Mouse (Mus musculus): ENCODE results near the gene Timm9. TPM values are rescaled to one million over a fixed set of nuclear protein-coding genes. Genes with fewer than 3 reads are reported as not detected.

Gene Timm9
- 65.8 and 74.5 TPM in 2 replicates for polyA plus RNA-seq (2015; fragmentation: Nextera tagmentation; extraction: Ambion mirVana)

- H3K4me3 ChIP-seq (replicated peaks) = peak within 1 kb of the TSS; percentile 92
- H3K9ac ChIP-seq = peak within 1 kb of the TSS; percentile 89
- peak; percentile 84 for ATAC-seq (ENCODE audit: low read depth)
- WGBS (ENCODE audit: insufficient replicate concordance) = 1% methylated on average over 52 of the region's 52 CpGs
- H3K27me3 ChIP-seq = no peaks in the 10 kb centered on the region
- peak within 1 kb of the TSS; percentile 97 for H3K4me2 ChIP-seq
- peak; percentile 76 for DNase-seq
- H3K9me3 ChIP-seq (replicated peaks) = no peaks in the 10 kb centered on the region
- H3K27ac ChIP-seq = peak within 1 kb of the TSS; percentile 83
- peaks cover 36% of the 10 kb centered on the region for H3K36me3 ChIP-seq
- H3K4me1 ChIP-seq (replicated peaks) = peaks cover 34% of the 10 kb centered on the region
Measured at GRCm38 (mm10) chr12:71136130-71136973, at the start of gene Timm9, which contains the start of gene 2700049A03Rik. TSS of gene Timm9 (minus strand) at chr12:71136684. TSS of gene 2700049A03Rik (plus strand) at chr12:71136848.

- H3K4me1 ChIP-seq (replicated peaks) = no peaks in the 10 kb centered on the region
- H3K27ac ChIP-seq = no peak overlapping the region
- 88% methylated on average over 4 of the region's 4 CpGs for WGBS (ENCODE audit: insufficient replicate concordance)
- DNase-seq (no peak), ATAC-seq (ENCODE audit: low read depth) (no peak)
- H3K9ac ChIP-seq = no peak overlapping the region
- peaks cover 36% of the 10 kb centered on the region for H3K36me3 ChIP-seq
- H3K4me3 ChIP-seq (replicated peaks) = no peak overlapping the region
- H3K9me3 ChIP-seq (replicated peaks) = no peaks in the 10 kb centered on the region
- no peak overlapping the region for H3K4me2 ChIP-seq
- H3K27me3 ChIP-seq = no peaks in the 10 kb centered on the region
Measured at GRCm38 (mm10) chr12:71184396-71184795, 47.9 kb upstream of the Timm9 start.

GRCm38 (mm10) chr12:71183736-71184135 is 47.3 kb upstream of the Timm9 start:
- 89% methylated on average over 3 of the region's 3 CpGs for WGBS (ENCODE audit: insufficient replicate concordance)
- no peak for DNase-seq

GRCm38 (mm10) chr12:71169911-71170310 is 33.4 kb upstream of the Timm9 start:
- 71% methylated on average over 1 of the region's 1 CpGs for WGBS (ENCODE audit: insufficient replicate concordance)
- Histone ChIP-seq H3K9ac (no peak overlapping the region), H3K4me2 (no peak overlapping the region), H3K4me1 (replicated peaks) (peaks cover 6% of the 10 kb centered on the region), H3K4me3 (replicated peaks) (no peak overlapping the region), H3K27me3 (no peaks in the 10 kb centered on the region), H3K9me3 (replicated peaks) (no peaks in the 10 kb centered on the region), H3K27ac (no peak overlapping the region), H3K36me3 (peaks cover 51% of the 10 kb centered on the region)
- no peak for ATAC-seq (ENCODE audit: low read depth)
- no peak for DNase-seq

More at GRCm38 (mm10) chr12:71183736-71184135, 47.3 kb upstream of the Timm9 start:
- Histone ChIP-seq H3K27ac (no peak overlapping the region), H3K4me1 (replicated peaks) (no peaks in the 10 kb centered on the region), H3K4me3 (replicated peaks) (no peak overlapping the region), H3K36me3 (peaks cover 35% of the 10 kb centered on the region), H3K9ac (no peak overlapping the region), H3K9me3 (replicated peaks) (no peaks in the 10 kb centered on the region), H3K27me3 (no peaks in the 10 kb centered on the region), H3K4me2 (no peak overlapping the region)
- no peak for ATAC-seq (ENCODE audit: low read depth)

- peak; percentile 62 for DNase-seq
- Histone ChIP-seq H3K9me3 (replicated peaks) (no peaks in the 10 kb centered on the region), H3K27ac (no peak overlapping the region), H3K27me3 (no peaks in the 10 kb centered on the region), H3K4me1 (replicated peaks) (peaks cover 19% of the 10 kb centered on the region), H3K4me2 (no peak overlapping the region), H3K9ac (no peak overlapping the region), H3K4me3 (replicated peaks) (no peak overlapping the region), H3K36me3 (peaks cover 53% of the 10 kb centered on the region)
- WGBS (ENCODE audit: insufficient replicate concordance) = 14% methylated on average over 9 of the region's 9 CpGs
- ATAC-seq (ENCODE audit: low read depth) = peak; percentile 99
Measured at GRCm38 (mm10) chr12:71164410-71164809, 27.9 kb upstream of the Timm9 start.

GRCm38 (mm10) chr12:71157974-71158373 is 21.5 kb upstream of the Timm9 start:
- Histone ChIP-seq H3K4me1 (replicated peaks) (peaks cover under 1% of the 10 kb centered on the region; the same call in 1 of the 2 replicates), H3K36me3 (peaks cover 68% of the 10 kb centered on the region)
- WGBS (ENCODE audit: insufficient replicate concordance) = 84% methylated on average over 6 of the region's 6 CpGs

GRCm38 (mm10) chr12:71154979-71155378 is 18.5 kb upstream of the Timm9 start:
- H3K9me3 ChIP-seq (replicated peaks) = no peaks in the 10 kb centered on the region
- DNase-seq = no peak
- no peak for ATAC-seq (ENCODE audit: low read depth)
- H3K4me2 ChIP-seq = no peak overlapping the region
- no peak overlapping the region for H3K4me3 ChIP-seq (replicated peaks)
- no peaks in the 10 kb centered on the region for H3K4me1 ChIP-seq (replicated peaks)
- no peaks in the 10 kb centered on the region for H3K27me3 ChIP-seq
- no peak overlapping the region for H3K9ac ChIP-seq
- no peak overlapping the region for H3K27ac ChIP-seq
- WGBS (ENCODE audit: insufficient replicate concordance) = 87% methylated on average over 6 of the region's 6 CpGs
- H3K36me3 ChIP-seq = peaks cover 64% of the 10 kb centered on the region

More at GRCm38 (mm10) chr12:71157974-71158373, 21.5 kb upstream of the Timm9 start:
- DNase-seq = no peak
- no peak overlapping the region for H3K4me3 ChIP-seq (replicated peaks)
- no peaks in the 10 kb centered on the region for H3K9me3 ChIP-seq (replicated peaks)
- H3K27me3 ChIP-seq = no peaks in the 10 kb centered on the region
- no peak overlapping the region for H3K4me2 ChIP-seq
- ATAC-seq (ENCODE audit: low read depth) = no peak
- H3K9ac ChIP-seq = no peak overlapping the region
- H3K27ac ChIP-seq = no peak overlapping the region

- H3K27me3 ChIP-seq = no peaks in the 10 kb centered on the region
- ATAC-seq (ENCODE audit: low read depth) (peak; percentile 81; the same call in 1 of the 2 replicates), DNase-seq (peak; percentile 22)
- no peak overlapping the region for H3K4me2 ChIP-seq
- H3K4me1 ChIP-seq (replicated peaks) = no peaks in the 10 kb centered on the region
- peaks cover 50% of the 10 kb centered on the region for H3K36me3 ChIP-seq
- H3K9ac ChIP-seq = no peak overlapping the region
- no peaks in the 10 kb centered on the region for H3K9me3 ChIP-seq (replicated peaks)
- WGBS (ENCODE audit: insufficient replicate concordance) = 27% methylated on average over 8 of the region's 8 CpGs
- H3K27ac ChIP-seq = no peak overlapping the region
- no peak overlapping the region for H3K4me3 ChIP-seq (replicated peaks)
Measured at GRCm38 (mm10) chr12:71150167-71150566, 13.7 kb upstream of the Timm9 start.

GRCm38 (mm10) chr12:71149456-71149855 is 13.0 kb upstream of the Timm9 start:
- Histone ChIP-seq H3K4me3 (replicated peaks) (no peak overlapping the region), H3K4me2 (no peak overlapping the region), H3K9me3 (replicated peaks) (no peaks in the 10 kb centered on the region), H3K36me3 (peaks cover 44% of the 10 kb centered on the region), H3K9ac (no peak overlapping the region), H3K4me1 (replicated peaks) (no peaks in the 10 kb centered on the region), H3K27me3 (no peaks in the 10 kb centered on the region), H3K27ac (no peak overlapping the region)
- DNase-seq (no peak), ATAC-seq (ENCODE audit: low read depth) (no peak)
- 68% methylated on average over 6 of the region's 6 CpGs for WGBS (ENCODE audit: insufficient replicate concordance)

GRCm38 (mm10) chr12:71148801-71149200 is 12.3 kb upstream of the Timm9 start:
- H3K36me3 ChIP-seq = peaks cover 47% of the 10 kb centered on the region

GRCm38 (mm10) chr12:71147641-71148040 is 11.2 kb upstream of the Timm9 start:
- Histone ChIP-seq H3K27me3 (no peaks in the 10 kb centered on the region), H3K36me3 (peaks cover 47% of the 10 kb centered on the region), H3K9ac (no peak overlapping the region), H3K4me1 (replicated peaks) (no peaks in the 10 kb centered on the region), H3K9me3 (replicated peaks) (no peaks in the 10 kb centered on the region), H3K4me2 (no peak overlapping the region), H3K27ac (no peak overlapping the region), H3K4me3 (replicated peaks) (no peak overlapping the region)
- DNase-seq = peak; percentile 12
- ATAC-seq (ENCODE audit: low read depth) = no peak
- 61% methylated on average over 3 of the region's 3 CpGs for WGBS (ENCODE audit: insufficient replicate concordance)

More at GRCm38 (mm10) chr12:71148801-71149200, 12.3 kb upstream of the Timm9 start:
- no peak overlapping the region for H3K27ac ChIP-seq
- ATAC-seq (ENCODE audit: low read depth) (no peak), DNase-seq (no peak)
- H3K4me2 ChIP-seq = no peak overlapping the region
- 90% methylated on average over 9 of the region's 9 CpGs for WGBS (ENCODE audit: insufficient replicate concordance)
- no peak overlapping the region for H3K9ac ChIP-seq
- H3K4me1 ChIP-seq (replicated peaks) = no peaks in the 10 kb centered on the region
- H3K9me3 ChIP-seq (replicated peaks) = no peaks in the 10 kb centered on the region
- no peak overlapping the region for H3K4me3 ChIP-seq (replicated peaks)
- no peaks in the 10 kb centered on the region for H3K27me3 ChIP-seq

- Histone ChIP-seq H3K4me3 (replicated peaks) (no peak overlapping the region), H3K27me3 (no peaks in the 10 kb centered on the region), H3K36me3 (peaks cover 46% of the 10 kb centered on the region), H3K27ac (no peak overlapping the region), H3K4me2 (no peak overlapping the region), H3K9ac (no peak overlapping the region), H3K4me1 (replicated peaks) (peaks cover 20% of the 10 kb centered on the region), H3K9me3 (replicated peaks) (no peaks in the 10 kb centered on the region)
- DNase-seq = no peak
- ATAC-seq (ENCODE audit: low read depth) = no peak
Measured at GRCm38 (mm10) chr12:71141189-71141588, 4.7 kb upstream of the Timm9 start.
